ENCODE assay signal across 13 mouse cellular contexts in genomic region chr11:45806264-45806663, GRCm38 (mm10). TPM values are rescaled to one million over a fixed set of nuclear protein-coding genes. Genes with fewer than 3 reads are reported as not detected.
DNase-seq lines count a peak whose midpoint lies in the region; ATAC-seq and TF ChIP-seq lines count a peak whose summit lies in the region.
"Had no signal": no experiment of that assay in that cellular context is flagged by ENCODE, and none has a peak within 500 bp of the region (broad histone marks: within the 10 kb centered on the region; RNA-seq: fewer than 3 reads in every experiment).

No protein-coding gene starts in this region.

- H3K27ac ChIP-seq in stomach, embryonic 15.5 days, result peak overlapping the region; percentile 10; the same call in 1 of the 2 replicates
- no peak overlapping the region for H3K27ac ChIP-seq in stomach, postnatal 0 days (replicated peaks)
- no peak overlapping the region for H3K27ac ChIP-seq in neural tube, embryonic 15.5 days (replicated peaks)

- TF ChIP-seq EP300 in stomach, postnatal 0 days (optimal IDR thresholded peaks at IDR 0.05), result no peak

- no peaks in the 10 kb centered on the region for H3K27me3 ChIP-seq in stomach, embryonic 15.5 days (replicated peaks)
- H3K27me3 ChIP-seq in stomach, postnatal 0 days (ENCODE audit: control insufficient read depth, insufficient read depth, low read length), result no peaks in the 10 kb centered on the region
- no peaks in the 10 kb centered on the region for H3K27me3 ChIP-seq in neural tube, embryonic 15.5 days (replicated peaks)
- H3K27me3 ChIP-seq: CH12.LX, Patski had no signal

- no peaks in the 10 kb centered on the region for H3K36me3 ChIP-seq in stomach, embryonic 15.5 days
- H3K36me3 ChIP-seq in stomach, postnatal 0 days (ENCODE audit: control insufficient read depth, insufficient read depth, low read length), result no peaks in the 10 kb centered on the region
- H3K36me3 ChIP-seq in neural tube, embryonic 15.5 days, result no peaks in the 10 kb centered on the region

- H3K4me1 ChIP-seq in stomach, embryonic 15.5 days, result no peaks in the 10 kb centered on the region
- H3K4me1 ChIP-seq in stomach, postnatal 0 days (replicated peaks; ENCODE audit: control insufficient read depth, insufficient read depth), result no peaks in the 10 kb centered on the region
- H3K4me1 ChIP-seq in neural tube, embryonic 15.5 days, result no peaks in the 10 kb centered on the region

- DNase-seq in stomach, postnatal 0 days (ENCODE audit: low spot score), result no peak
- peak; percentile 46 to 55 for DNase-seq in kidney, adult 8-10 months
- DNase-seq in liver, result peak; percentile 42
- peak; percentile 54 for DNase-seq in yolk sac, embryonic 10.5 days (ENCODE audit: low spot score)
- DNase-seq in right cerebral cortex, postnatal 25 days, result no peak
- DNase-seq: cerebellum, adult 8-10 months; gastrocnemius, postnatal 36 days; heart, postnatal 10 days; thymus, postnatal 36 days had no signal

- 58% methylated on average over 2 of the region's 2 CpGs for WGBS in stomach, embryonic 15.5 days
- WGBS in stomach, postnatal 0 days, result 73% methylated on average over 2 of the region's 2 CpGs
- WGBS in neural tube, embryonic 15.5 days, result 92% methylated on average over 2 of the region's 2 CpGs

- no peak overlapping the region for H3K4me2 ChIP-seq in stomach, embryonic 15.5 days
- no peak overlapping the region for H3K4me2 ChIP-seq in stomach, postnatal 0 days (replicated peaks; ENCODE audit: low read depth)
- H3K4me2 ChIP-seq in neural tube, embryonic 15.5 days, result no peak overlapping the region

- no peak overlapping the region for H3K9ac ChIP-seq in stomach, embryonic 15.5 days
- no peak overlapping the region for H3K9ac ChIP-seq in stomach, postnatal 0 days (ENCODE audit: low read length)
- H3K9ac ChIP-seq in neural tube, embryonic 15.5 days (replicated peaks), result no peak overlapping the region

- H3K9me3 ChIP-seq in stomach, embryonic 15.5 days, result no peaks in the 10 kb centered on the region
- no peaks in the 10 kb centered on the region for H3K9me3 ChIP-seq in stomach, postnatal 0 days (ENCODE audit: control insufficient read depth, low read length)
- H3K9me3 ChIP-seq in neural tube, embryonic 15.5 days (replicated peaks), result no peaks in the 10 kb centered on the region

- no peak for ATAC-seq in stomach, embryonic 15.5 days (ENCODE audit: insufficient read depth, low FRiP score, low read depth)
- no peak for ATAC-seq in stomach, postnatal 0 days (ENCODE audit: low FRiP score, low TSS enrichment)
- no peak for ATAC-seq in neural tube, embryonic 15.5 days (ENCODE audit: low FRiP score)

- no peak for TF ChIP-seq CTCF in stomach, postnatal 0 days (IDR thresholded peaks at IDR 0.05; ENCODE audit: low read depth)

- no peak overlapping the region for H3K4me3 ChIP-seq in stomach, embryonic 15.5 days (replicated peaks)
- H3K4me3 ChIP-seq in stomach, postnatal 0 days (ENCODE audit: low read depth, low read length), result no peak overlapping the region
- no peak overlapping the region for H3K4me3 ChIP-seq in neural tube, embryonic 15.5 days (replicated peaks)

RNA-seq across cellular contexts. Expression of gene Clint1, which starts 45.6 kb away (rescaled TPM):
- polyA plus RNA-seq in stomach, embryonic 15.5 days (2015; fragmentation: Nextera tagmentation; extraction: Ambion mirVana), result 82.8 and 86.4 TPM in 2 replicates
- 56.5 and 56.8 TPM in 2 replicates for polyA plus RNA-seq in stomach, postnatal 0 days (2015; fragmentation: Nextera tagmentation; extraction: Ambion mirVana)
- 41.5 and 48.7 TPM in 2 replicates for polyA plus RNA-seq in neural tube, embryonic 15.5 days (2015; fragmentation: Nextera tagmentation; extraction: Ambion mirVana)

Comparison
In these comparisons a context has a peak if more than half of its experiments do, and no peak if none do; other contexts are left out.
1. DNase-seq: peak in kidney, adult 8-10 months (2 of 2), liver (single experiment) and yolk sac, embryonic 10.5 days (single experiment); none in stomach, postnatal 0 days (single experiment) and right cerebral cortex, postnatal 25 days (single experiment).